Mouse (Mus musculus) CH12.LX (cell line): ENCODE data around the gene Lrrc46. TPM values are rescaled to one million over a fixed set of nuclear protein-coding genes. Genes with fewer than 3 reads are reported as not detected.

ENCODE experiments used
- DNase-seq: peaks from one replicate; pipeline ENCODE4 v3.0.0-alpha.2; 2013; ENCODE audit errors: extremely low read depth
- H3K27ac ChIP-seq: 2 replicates; pipeline ENCODE4 v1.5.1; 2012; ENCODE audit warnings: low read depth, mild to moderate bottlenecking, control low read depth, moderate library complexity; ENCODE audit not compliant: insufficient read depth
- H3K27me3 ChIP-seq: replicated peaks from 2 replicates; pipeline ENCODE3; 2012; ENCODE audit warnings: inconsistent platforms
- H3K36me3 ChIP-seq, 2 experiments: replicated peaks in 1 of 2; 2 replicates each; pipeline versions ENCODE3 to v1.6.1; 2012; ENCODE audit warnings: inconsistent platforms in 1 of 2, low read length in 1 of 2, mild to moderate bottlenecking in 1 of 2, mixed read lengths in 1 of 2, moderate library complexity in 1 of 2; ENCODE audit not compliant: control insufficient read depth in 1 of 2, insufficient read depth in 1 of 2
- H3K4me1 ChIP-seq, 2 experiments: 2 replicates each; pipeline ENCODE4 v1.6.1; 2012; ENCODE audit warnings: inconsistent platforms in 1 of 2, moderate library complexity in 1 of 2; ENCODE audit not compliant: insufficient read depth in 2 of 2, control insufficient read depth in 1 of 2
- H3K4me2 ChIP-seq: 2 replicates; pipeline ENCODE4 v1.6.1; 2012; ENCODE audit warnings: low read depth, mild to moderate bottlenecking, control low read depth; ENCODE audit not compliant: poor library complexity, insufficient read depth, severe bottlenecking
- H3K4me3 ChIP-seq, 3 experiments: fragments of 150-350 bp in 1 of 3; sonication (generic) in 1 of 3; replicated peaks in 1 of 3; 2 replicates each; pipeline versions ENCODE3 to v1.5.1; 2011 to 2012; ENCODE audit warnings: low read depth in 2 of 3, low read length in 2 of 3, mild to moderate bottlenecking in 2 of 3, moderate library complexity in 2 of 3, control low read depth in 1 of 3, improper control_type of control experiment in 1 of 3, inconsistent platforms in 1 of 3, mixed read lengths in 1 of 3; ENCODE audit not compliant: poor library complexity in 1 of 3
- H3K79me2 ChIP-seq: replicated peaks from 2 replicates; pipeline ENCODE4 v1.6.1; 2012; ENCODE audit warnings: mild to moderate bottlenecking, moderate library complexity; ENCODE audit not compliant: control insufficient read depth, poor library complexity, insufficient read depth, severe bottlenecking; ENCODE audit errors: extremely low read depth
- H3K9ac ChIP-seq: 2 replicates; pipeline ENCODE4 v1.6.1; 2012; ENCODE audit warnings: low read depth, mild to moderate bottlenecking, control low read depth, moderate library complexity; ENCODE audit not compliant: insufficient read depth
- H3K9me3 ChIP-seq: replicated peaks from 2 replicates; pipeline ENCODE3; 2012; ENCODE audit warnings: low read length, inconsistent platforms, mixed read lengths
- BHLHE40 ChIP-seq: IDR thresholded peaks from 2 replicates; pipeline ENCODE4 v1.6.1; 2011; ENCODE audit warnings: mild to moderate bottlenecking, low read depth, low read length, improper control_type of control experiment
- CHD2 ChIP-seq: IDR thresholded peaks from 2 replicates; pipeline ENCODE4 v1.6.1; 2011; ENCODE audit warnings: low read length, improper control_type of control experiment
- CTCF ChIP-seq, 2 experiments: IDR thresholded peaks in 1 of 2; conservative IDR thresholded peaks in 1 of 2; 2 replicates each; pipeline ENCODE4 v1.5.1; 2011 to 2012; ENCODE audit warnings: low read depth in 2 of 2, low read length in 2 of 2, improper control_type of control experiment in 1 of 2, inconsistent platforms in 1 of 2, mild to moderate bottlenecking in 1 of 2, moderate library complexity in 1 of 2
- E2F4 ChIP-seq: IDR thresholded peaks from 2 replicates; pipeline ENCODE4 v1.6.1; 2011; ENCODE audit warnings: low read depth, low read length, improper control_type of control experiment; ENCODE audit not compliant: insufficient replicate concordance
- ELF1 ChIP-seq: IDR thresholded peaks from 2 replicates; pipeline ENCODE4 v1.6.1; 2014; ENCODE audit warnings: low read depth, mild to moderate bottlenecking, inconsistent platforms, low read length, improper control_type of control experiment
- EP300 ChIP-seq: IDR thresholded peaks from 2 replicates; pipeline ENCODE4 v1.6.1; 2011; ENCODE audit warnings: low read length, improper control_type of control experiment
- GABPA ChIP-seq: IDR thresholded peaks from 2 replicates; pipeline ENCODE4 v1.6.1; 2012; ENCODE audit warnings: low read depth, low read length, improper control_type of control experiment, inconsistent platforms; ENCODE audit not compliant: insufficient replicate concordance
- HCFC1 ChIP-seq: IDR thresholded peaks from 2 replicates; pipeline ENCODE4 v1.6.1; 2012; ENCODE audit warnings: low read depth, mild to moderate bottlenecking, inconsistent platforms, low read length, improper control_type of control experiment
- IRF4 ChIP-seq: IDR thresholded peaks from 2 replicates; pipeline ENCODE4 v1.6.1; 2014; ENCODE audit warnings: low read depth, mild to moderate bottlenecking, inconsistent platforms, low read length, improper control_type of control experiment
- MAZ ChIP-seq: IDR thresholded peaks from 2 replicates; pipeline ENCODE4 v1.6.1; 2012; ENCODE audit warnings: low read depth, mild to moderate bottlenecking, inconsistent platforms, low read length, improper control_type of control experiment, moderate library complexity
- MYC ChIP-seq: IDR thresholded peaks from 2 replicates; pipeline ENCODE4 v1.6.1; 2011; ENCODE audit warnings: low read depth, mild to moderate bottlenecking, improper control_type of control experiment, low read length
- NRF1 ChIP-seq: IDR thresholded peaks from 2 replicates; pipeline ENCODE4 v1.6.1; 2014; ENCODE audit warnings: low read depth, mild to moderate bottlenecking, inconsistent platforms, low read length, improper control_type of control experiment, moderate library complexity
- PAX5 ChIP-seq: IDR thresholded peaks from 2 replicates; pipeline ENCODE4 v1.6.1; 2012; ENCODE audit warnings: low read length, inconsistent platforms, mixed read lengths
- RCOR1 ChIP-seq: conservative IDR thresholded peaks from 2 replicates; pipeline ENCODE4 v1.6.1; 2012; ENCODE audit warnings: low read depth, mild to moderate bottlenecking, inconsistent platforms, low read length, improper control_type of control experiment
- SIN3A ChIP-seq: IDR thresholded peaks from 2 replicates; pipeline ENCODE4 v1.6.1; 2012; ENCODE audit warnings: low read length, improper control_type of control experiment, inconsistent platforms
- UBTF ChIP-seq: IDR thresholded peaks from 2 replicates; pipeline ENCODE4 v1.6.1; 2012; ENCODE audit warnings: low read depth, mild to moderate bottlenecking, inconsistent platforms, low read length, improper control_type of control experiment, moderate library complexity
- ZC3H11A ChIP-seq: IDR thresholded peaks from 2 replicates; pipeline ENCODE4 v1.6.1; 2012; ENCODE audit warnings: low read depth, mild to moderate bottlenecking, inconsistent platforms, low read length, improper control_type of control experiment
- dilution Hi-C: fragments of 300-500 bp; cut with MboI; formaldehyde crosslinking; loops from 2 replicates; pipeline ENCODE4 v1.14.3; 2020; ENCODE audit warnings: low sequenced_read_pairs; ENCODE audit not compliant: extremely low pct_unique_long_range_greater_than_20kb, extremely low pct_ligation_motif_present
- in situ Hi-C: fragments of 300-500 bp; cut with MboI; formaldehyde crosslinking; loops from 3 replicates; pipeline ENCODE4 v1.14.3; 2019; ENCODE audit warnings: low sequenced_read_pairs, low pct_ligation_motif_present, low pct_unique_long_range_greater_than_20kb, mixed read lengths
- polyA plus RNA-seq: library from polyadenylated mRNA; unstranded; fragments of >175 nt; gene quantifications from 2 replicates; pipeline ENCODE4 v1.2.1, GENCODE M21; 2012; ENCODE audit warnings: low read depth; ENCODE audit not compliant: insufficient read length
- total RNA-seq, 2 experiments: library from RNA; depleted of rRNA; stranded (reverse); fragments of 300-350 nt in 1 of 2; fragments of >200 nt in 1 of 2; gene quantifications; 2 replicates each; pipeline ENCODE4 v1.2.3; 2012 to 2014

Lrrc46 gene
- total and polyA plus RNA-seq, 3 experiments = 0.38 to 0.91 TPM; not detected in 1

GRCm38 (mm10) chr11:97041022-97041899 is at the start of gene Lrrc46, which contains the start of gene Mrpl10 (continued):
- TF ChIP-seq NRF1 = peak; percentile 98

- H3K27me3 ChIP-seq = peaks cover 19% of the 10 kb centered on the region
- in situ Hi-C loops = no loop called here
Measured at GRCm38 (mm10) chr11:97086365-97086764, 45.2 kb upstream of the Lrrc46 start.

DNA sequence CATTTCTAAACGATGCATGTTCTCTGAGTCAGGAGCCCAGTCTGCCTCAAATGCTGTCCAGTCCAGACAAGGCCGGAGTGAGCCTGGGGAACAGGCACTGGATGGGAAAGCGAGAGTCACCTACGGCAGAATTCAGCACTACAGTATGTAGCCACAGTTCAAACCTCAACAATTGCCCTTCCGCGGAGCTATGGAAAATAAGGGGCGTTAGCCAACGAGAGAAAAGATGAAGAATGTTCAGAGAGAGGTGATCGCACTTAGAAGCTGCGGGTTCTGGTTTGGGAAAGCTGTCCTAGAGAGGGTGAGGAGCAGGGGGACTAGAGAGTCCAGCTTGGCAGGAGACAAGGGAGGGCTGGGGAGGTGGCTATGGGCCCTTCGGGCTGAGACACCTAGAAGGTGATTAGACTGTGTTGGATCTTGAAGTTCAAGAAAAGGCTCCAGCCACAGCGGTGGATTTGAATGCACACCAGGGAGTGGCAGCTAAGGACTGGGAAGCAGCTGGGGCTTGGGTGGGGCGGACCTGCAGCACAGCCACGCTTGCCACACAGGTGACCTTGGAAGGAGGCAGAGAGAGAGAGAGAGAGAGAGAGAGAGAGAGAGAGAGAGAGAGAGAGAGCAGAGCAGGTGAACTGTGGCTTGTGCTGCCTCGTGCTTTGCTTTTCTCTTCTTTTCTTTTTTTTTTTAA is 43.8 kb upstream of the Lrrc46 start:
- Histone ChIP-seq H3K79me2 (no peaks in the 10 kb centered on the region), H3K36me3 (no peaks in the 10 kb centered on the region), H3K27ac (no peak overlapping the region), H3K9ac (no peak overlapping the region), H3K4me3 (no peak overlapping the region), H3K4me2 (no peak overlapping the region), H3K27me3 (peaks cover 13% of the 10 kb centered on the region), H3K4me1 (peaks cover 14 to 19% of the 10 kb centered on the region in 2 experiments), H3K9me3 (peaks cover 42% of the 10 kb centered on the region)
- in situ Hi-C loops = no loop called here
- dilution Hi-C loops = no loop called here
- DNase-seq = no peak
- TF ChIP-seq UBTF = no peak
- TF ChIP-seq IRF4 = no peak
- TF ChIP-seq PAX5 = no peak
- TF ChIP-seq E2F4 = no peak
- no peak for TF ChIP-seq HCFC1
- TF ChIP-seq GABPA = no peak
- no peak for TF ChIP-seq ZC3H11A
- TF ChIP-seq MAZ = no peak
- no peak for TF ChIP-seq ELF1
- TF ChIP-seq CTCF (conservative IDR thresholded peaks at IDR 0.05 in 1 of 2, IDR thresholded peaks at IDR 0.05 in 1 of 2; ENCODE audit: low read depth in 2 of 2, low read length in 2 of 2) = no peak
- no peak for TF ChIP-seq MYC
- TF ChIP-seq SIN3A = no peak
- TF ChIP-seq RCOR1 = no peak
- TF ChIP-seq CHD2 = no peak
- no peak for TF ChIP-seq BHLHE40

More at GRCm38 (mm10) chr11:97086365-97086764, 45.2 kb upstream of the Lrrc46 start:
- TF ChIP-seq BHLHE40 (peak; percentile 55; the same call in 1 of the 2 replicates), EP300 (no peak)
- Histone ChIP-seq H3K79me2 (no peaks in the 10 kb centered on the region), H3K36me3 (no peaks in the 10 kb centered on the region), H3K9me3 (peaks cover 46% of the 10 kb centered on the region), H3K9ac (no peak overlapping the region), H3K27ac (no peak overlapping the region), H3K4me1 (peaks cover 18 to 19% of the 10 kb centered on the region in 2 experiments), H3K4me2 (no peak overlapping the region), H3K4me3 (no peak overlapping the region)
- dilution Hi-C loops = no loop called here
- no peak for DNase-seq
